Mouse (Mus musculus): ENCODE data around the gene Jpt1. TPM values are rescaled to one million over a fixed set of nuclear protein-coding genes. Genes with fewer than 3 reads are reported as not detected.

The Jpt1 gene
- total and polyA plus RNA-seq, 3 experiments, result 294 to 479 (median 439) TPM

- 0 out of 2 replicates have a peak, but pooled peaks have one; percentile 69 for TF ChIP-seq RCOR1 (conservative IDR thresholded peaks at IDR 0.05; ENCODE audit: low read depth, low read length)
- peak; percentile 67 for TF ChIP-seq NRF1 (IDR thresholded peaks at IDR 0.05; ENCODE audit: low read depth, low read length)
- peak; percentile 61; the same call in 1 of the 2 replicates for TF ChIP-seq TBP (conservative IDR thresholded peaks at IDR 0.05; ENCODE audit: low read depth, low read length)
- TF ChIP-seq BHLHE40 (IDR thresholded peaks at IDR 0.05; ENCODE audit: low read depth, low read length), result peak; percentile 83
- TF ChIP-seq MXI1 (IDR thresholded peaks at IDR 0.05; ENCODE audit: low read depth, low read length), result peak; percentile 98
- TF ChIP-seq KAT2A (IDR thresholded peaks at IDR 0.05; ENCODE audit: insufficient replicate concordance, low read length), result no peak
- peak; percentile 66 for TF ChIP-seq IRF4 (IDR thresholded peaks at IDR 0.05; ENCODE audit: low read depth, low read length)
- TF ChIP-seq CTCF (conservative IDR thresholded peaks at IDR 0.05 in 1 of 2, IDR thresholded peaks at IDR 0.05 in 1 of 2; ENCODE audit: low read depth in 2 of 2, low read length in 2 of 2), result peak; percentile 48 to 88; a peak in 3 of 4 replicates
These were observed 22.7 kb downstream of the Jpt1 start, which contains the start of gene Nt5c (continued) for GRCm38 (mm10) chr11:115491356-115492083.

DNA sequence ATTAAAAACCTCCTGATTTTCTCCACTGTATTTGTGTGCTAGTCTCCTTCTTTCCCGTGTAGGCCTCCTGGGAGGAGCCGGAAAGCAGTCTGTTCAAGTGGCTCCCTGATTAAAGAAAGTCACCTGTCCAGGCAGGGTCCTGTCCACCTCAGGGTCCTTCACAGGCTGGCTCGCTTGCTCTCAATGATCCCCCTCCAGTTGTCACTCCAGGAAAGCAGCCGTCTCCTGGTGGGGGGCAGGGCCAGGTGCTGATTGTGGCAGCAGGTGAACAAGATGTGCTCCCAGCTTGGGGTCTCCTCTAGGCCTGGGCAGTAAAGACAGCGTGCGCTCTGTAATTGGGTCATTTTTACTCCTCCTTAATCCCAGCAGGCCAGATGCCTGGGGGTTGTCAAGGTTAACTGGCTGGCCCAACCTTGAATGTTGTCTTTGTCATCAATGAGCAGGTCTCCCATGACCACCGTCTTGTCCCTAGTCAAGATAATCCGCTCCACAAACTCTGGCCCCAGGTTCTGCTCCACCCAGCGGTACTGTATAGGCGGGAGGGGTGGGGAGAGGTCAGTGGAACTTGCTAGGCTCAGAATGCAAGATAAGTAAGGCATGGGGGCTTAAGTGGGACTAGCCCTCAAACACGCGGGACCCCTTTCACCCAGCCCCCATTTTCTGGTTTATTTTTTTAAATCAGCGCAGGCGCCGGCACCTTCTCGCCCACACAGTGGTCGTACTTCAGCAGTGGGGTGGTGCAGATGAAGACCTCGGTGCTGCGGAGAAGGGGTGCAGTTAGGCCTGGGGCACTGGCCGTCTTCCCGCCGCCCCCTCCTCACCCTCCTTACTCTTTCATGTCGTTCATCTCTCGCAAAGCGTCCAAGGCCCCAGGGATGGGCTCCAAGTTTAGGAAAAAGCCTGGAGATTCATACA, 23.5 kb downstream of the Jpt1 start:
- peaks cover 31 to 44% of the 10 kb centered on the region in 2 experiments for H3K36me3 ChIP-seq (replicated peaks in 1 of 2; ENCODE audit: control insufficient read depth in 1 of 2, insufficient read depth in 1 of 2, low read length in 1 of 2)
- H3K79me2 ChIP-seq (replicated peaks; ENCODE audit: control insufficient read depth, extremely low read depth, insufficient read depth, poor library complexity, severe bottlenecking), result peaks cover 5% of the 10 kb centered on the region; the same call in 1 of the 2 replicates
- H3K4me2 ChIP-seq (ENCODE audit: insufficient read depth, low read depth, poor library complexity, severe bottlenecking), result peak overlapping the region; percentile 84
- no peak for DNase-seq (ENCODE audit: extremely low read depth)
- H3K9ac ChIP-seq (ENCODE audit: insufficient read depth, low read depth), result peak overlapping the region; percentile 59
- no peaks in the 10 kb centered on the region for H3K9me3 ChIP-seq (replicated peaks; ENCODE audit: low read length)
- TF ChIP-seq ZMIZ1 (IDR thresholded peaks at IDR 0.05; ENCODE audit: low read depth, low read length) (0 out of 2 replicates have a peak, but pooled peaks have one; percentile 23), BHLHE40 (IDR thresholded peaks at IDR 0.05; ENCODE audit: low read depth, low read length) (no peak)
- H3K27me3 ChIP-seq (replicated peaks), result no peaks in the 10 kb centered on the region
- H3K4me1 ChIP-seq (ENCODE audit: control insufficient read depth in 1 of 2, insufficient read depth in 2 of 2), result peaks cover 4 to 24% of the 10 kb centered on the region in 2 experiments; a peak in 2 of 4 replicates
- peak overlapping the region; percentile 69 to 89 (median 79) for H3K4me3 ChIP-seq (replicated peaks in 1 of 3; ENCODE audit: low read depth in 2 of 3, low read length in 2 of 3, poor library complexity in 1 of 3)
- in situ Hi-C loops (cut with MboI; ENCODE audit: low pct_ligation_motif_present, low pct_unique_long_range_greater_than_20kb, low sequenced_read_pairs) (loop anchor here (5.0 kb wide), 1 partner anchor 322 kb away; the partner anchor contains the start of genes Caskin2 and Tsen54), dilution Hi-C loops (cut with MboI; ENCODE audit: extremely low pct_ligation_motif_present, extremely low pct_unique_long_range_greater_than_20kb, low sequenced_read_pairs) (no loop called here)
- no peak overlapping the region for H3K27ac ChIP-seq (ENCODE audit: insufficient read depth, low read depth)

DNA sequence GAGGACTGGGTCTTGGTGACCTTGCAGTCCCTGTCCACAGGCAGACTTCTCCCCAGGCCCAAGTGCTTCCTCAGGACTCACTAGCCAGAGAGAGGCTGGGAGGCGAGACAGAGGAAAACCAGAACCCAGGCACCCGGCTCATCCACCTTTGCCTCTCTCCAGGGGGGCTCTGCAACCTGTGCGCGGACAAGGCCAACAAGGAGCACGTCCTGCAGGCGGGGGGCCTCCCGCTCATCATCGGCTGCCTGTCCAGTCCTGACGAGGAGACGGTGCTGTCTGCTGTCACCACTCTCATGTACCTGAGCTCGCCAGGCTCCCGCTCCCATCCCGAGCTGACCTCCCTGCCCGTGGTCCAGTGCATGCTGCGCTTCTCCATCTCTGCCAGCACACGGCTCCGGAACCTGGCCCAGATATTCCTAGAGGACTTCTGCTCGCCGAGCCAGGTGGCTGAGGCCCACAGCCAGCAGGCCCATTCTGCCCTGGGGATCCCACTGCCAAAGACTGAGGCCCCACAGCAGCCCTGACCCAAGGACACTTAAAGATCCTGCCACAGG, 25.6 kb downstream of the Jpt1 start:
- DNase-seq (ENCODE audit: extremely low read depth), result no peak
- TF ChIP-seq MXI1 (IDR thresholded peaks at IDR 0.05; ENCODE audit: low read depth, low read length), result no peak
- no peak for TF ChIP-seq GABPA (IDR thresholded peaks at IDR 0.05; ENCODE audit: insufficient replicate concordance, low read depth, low read length)
- no peak for TF ChIP-seq POLR2A (IDR thresholded peaks at IDR 0.05; ENCODE audit: low read depth, low read length)
- no peak for TF ChIP-seq CHD1 (IDR thresholded peaks at IDR 0.05; ENCODE audit: low read depth, low read length)
- TF ChIP-seq ETS1 (conservative IDR thresholded peaks at IDR 0.05; ENCODE audit: low read depth, low read length), result no peak
- no peak for TF ChIP-seq KAT2A (IDR thresholded peaks at IDR 0.05; ENCODE audit: insufficient replicate concordance, low read length)
- no peak for TF ChIP-seq CHD2 (IDR thresholded peaks at IDR 0.05; ENCODE audit: low read length)
- TF ChIP-seq USF1 (IDR thresholded peaks at IDR 0.05; ENCODE audit: low read depth, low read length), result no peak
- no peak for TF ChIP-seq JUN (IDR thresholded peaks at IDR 0.05; ENCODE audit: insufficient read depth, low read depth, low read length)
- no peak for TF ChIP-seq ZNF384 (IDR thresholded peaks at IDR 0.05; ENCODE audit: low read depth, low read length)
- no peak for TF ChIP-seq ZMIZ1 (IDR thresholded peaks at IDR 0.05; ENCODE audit: low read depth, low read length)
- peaks cover 4 to 24% of the 10 kb centered on the region in 2 experiments; a peak in 2 of 4 replicates for H3K4me1 ChIP-seq (ENCODE audit: control insufficient read depth in 1 of 2, insufficient read depth in 2 of 2)
- dilution Hi-C loops (cut with MboI; ENCODE audit: extremely low pct_ligation_motif_present, extremely low pct_unique_long_range_greater_than_20kb, low sequenced_read_pairs), result no loop called here
- H3K4me3 ChIP-seq (replicated peaks in 1 of 3; ENCODE audit: low read depth in 2 of 3, low read length in 2 of 3, poor library complexity in 1 of 3), result no peak overlapping the region
- no peaks in the 10 kb centered on the region for H3K9me3 ChIP-seq (replicated peaks; ENCODE audit: low read length)
- H3K9ac ChIP-seq (ENCODE audit: insufficient read depth, low read depth), result no peak overlapping the region
- peaks cover 7% of the 10 kb centered on the region; the same call in 1 of the 2 replicates for H3K79me2 ChIP-seq (replicated peaks; ENCODE audit: control insufficient read depth, extremely low read depth, insufficient read depth, poor library complexity, severe bottlenecking)
- no peak overlapping the region for H3K27ac ChIP-seq (ENCODE audit: insufficient read depth, low read depth)
- in situ Hi-C loops (cut with MboI; ENCODE audit: low pct_ligation_motif_present, low pct_unique_long_range_greater_than_20kb, low sequenced_read_pairs), result no loop called here
- no peak overlapping the region for H3K4me2 ChIP-seq (ENCODE audit: insufficient read depth, low read depth, poor library complexity, severe bottlenecking)
- H3K27me3 ChIP-seq (replicated peaks), result no peaks in the 10 kb centered on the region
- peaks cover 38 to 60% of the 10 kb centered on the region in 2 experiments for H3K36me3 ChIP-seq (replicated peaks in 1 of 2; ENCODE audit: control insufficient read depth in 1 of 2, insufficient read depth in 1 of 2, low read length in 1 of 2)
